ENCODE assay signal across 8 mouse cellular contexts in genomic region chr4:41639913-41640507, GRCm38 (mm10). TPM values are rescaled to one million over a fixed set of nuclear protein-coding genes. Genes with fewer than 3 reads are reported as not detected.
DNase-seq lines count a peak whose midpoint lies in the region; ATAC-seq lines count a peak whose summit lies in the region.

Gene Enho (minus strand): TSS chr4:41640324.

- peak within 1 kb of the TSS; percentile 54 for H3K4me3 ChIP-seq in intestine, embryonic 15.5 days (replicated peaks)

- H3K36me3 ChIP-seq in intestine, embryonic 15.5 days: no peaks in the 10 kb centered on the region

- peaks cover 19% of the 10 kb centered on the region for H3K4me1 ChIP-seq in intestine, embryonic 15.5 days (replicated peaks)

- no peaks in the 10 kb centered on the region for H3K9me3 ChIP-seq in intestine, embryonic 15.5 days

- intact Hi-C loops in gastrocnemius, postnatal 36 days (cut with DNase I): no loop called here
- intact Hi-C loops in left cerebral cortex, postnatal 14 days (cut with DNase I): no loop called here

- H3K27ac ChIP-seq in intestine, embryonic 15.5 days: peak within 1 kb of the TSS; percentile 58; the same call in 1 of the 2 replicates

- WGBS in intestine, embryonic 15.5 days: under 1% methylated on average over 68 of the region's 74 CpGs

- peak; percentile 97 for DNase-seq in adrenal gland, adult 2 months
- DNase-seq in embryo, embryonic 11.5 days (ENCODE audit: low read depth, low spot score): peak; percentile 87
- DNase-seq in gastrocnemius, postnatal 36 days: peak; percentile 91 to 93
- DNase-seq in left cerebral cortex, postnatal 14 days (ENCODE audit: low spot score in 2 of 2): peak; percentile 94
- DNase-seq in mesoderm, embryonic 11.5 days (ENCODE audit: low read depth, low spot score): peak; percentile 95
- DNase-seq in right cerebral cortex, postnatal 25 days: peak; percentile 95
- DNase-seq in urinary bladder, postnatal 36 days (ENCODE audit: low spot score in 2 of 2): peak; percentile 94 to 95

- H3K27me3 ChIP-seq in intestine, embryonic 15.5 days (replicated peaks): peaks cover 8% of the 10 kb centered on the region

- peak within 1 kb of the TSS; percentile 93 for H3K4me2 ChIP-seq in intestine, embryonic 15.5 days (replicated peaks)

- H3K9ac ChIP-seq in intestine, embryonic 15.5 days: peak within 1 kb of the TSS; percentile 69

- ATAC-seq in intestine, embryonic 15.5 days: peak; percentile 95

RNA-seq across cellular contexts. Expression of gene Enho, which starts in this region (rescaled TPM):
- total RNA-seq in adrenal gland, adult 2 months (2021): 1 to 10 TPM; 2.9 to 4.6 TPM
- polyA plus RNA-seq in adrenal gland, adult 2 months (2012; rRNA removed): 13.2 and 20.9 TPM in 2 replicates
- total RNA-seq in gastrocnemius, postnatal 36 days (2021): 10 to 100 TPM; 10.3 to 10.9 TPM
- 10.8 and 11.2 TPM in 2 replicates for polyA plus RNA-seq in intestine, embryonic 15.5 days (2015; fragmentation: Nextera tagmentation; extraction: Ambion mirVana)
- 10 to 100 TPM; 54.7 to 60.3 TPM for total RNA-seq in left cerebral cortex, postnatal 14 days (2021)

Comparison
In these comparisons a context has a peak if more than half of its experiments do, and no peak if none do; other contexts are left out.
1. Peak in every context shown above with its lines: DNase-seq, ATAC-seq, H3K4me3 ChIP-seq and H3K27ac ChIP-seq.
2. RNA of gene Enho (total RNA-seq): 54.7 to 60.3 TPM in left cerebral cortex, postnatal 14 days; 10.3 to 10.9 TPM in gastrocnemius, postnatal 36 days and 2.9 to 4.6 TPM in adrenal gland, adult 2 months; every median in the first group is over 4 times any median in the second.